Mouse (Mus musculus): ENCODE results near the gene Naglu. TPM values are rescaled to one million over a fixed set of nuclear protein-coding genes. Genes with fewer than 3 reads are reported as not detected.

Naglu gene
- polyA plus RNA-seq (2015; fragmentation: Nextera tagmentation; extraction: Ambion mirVana): 13.5 and 13.7 TPM in 2 replicates

DNA sequence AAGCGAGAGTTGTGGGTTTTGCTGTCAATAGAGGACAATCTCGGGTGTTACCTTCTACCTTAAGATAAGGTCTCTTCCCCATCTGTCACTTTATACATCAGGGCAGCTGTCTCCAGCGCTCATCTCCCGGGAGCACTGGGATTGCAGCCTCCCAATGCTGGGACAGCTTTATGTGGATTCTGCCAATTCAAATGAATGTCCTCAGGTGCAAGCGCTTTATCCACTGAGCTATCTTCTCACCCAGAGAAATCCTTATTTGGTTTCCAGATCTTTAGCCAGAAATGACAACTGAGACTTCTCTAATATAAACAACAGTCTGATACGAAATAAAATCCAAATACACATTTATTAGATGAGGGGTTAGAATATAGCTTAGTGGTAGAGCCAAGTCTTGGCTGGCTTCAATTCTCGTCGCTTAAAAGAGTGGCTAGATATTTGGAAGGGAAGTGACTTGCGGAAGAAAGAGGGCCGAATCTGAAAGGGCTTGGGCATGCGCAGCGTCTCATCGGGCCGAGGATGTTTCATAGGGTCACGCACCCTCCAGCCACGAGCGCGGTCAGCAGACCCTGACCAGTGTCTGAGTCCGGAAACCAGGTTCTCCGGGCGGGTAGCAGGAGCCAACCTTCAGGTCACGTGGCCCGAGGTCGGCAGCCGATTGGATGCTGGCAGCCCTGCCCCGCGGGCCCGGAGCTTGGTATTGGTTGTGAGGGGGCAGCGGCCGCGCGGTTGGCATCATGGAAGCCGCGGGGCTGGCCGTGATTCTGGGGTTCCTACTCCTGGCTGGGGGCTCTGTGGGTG is at the start of gene Naglu:
Gene Naglu, plus strand, starts transcription at position 622 of the 798 bp plus-strand sequence.
- Histone ChIP-seq H3K27ac (replicated peaks) (0 out of 2 replicates have a peak within 1 kb of the TSS, but pooled peaks have one; percentile 17), H3K4me3 (peak within 1 kb of the TSS; percentile 62)
- WGBS: 4% methylated on average over 35 of the region's 35 CpGs

DNA sequence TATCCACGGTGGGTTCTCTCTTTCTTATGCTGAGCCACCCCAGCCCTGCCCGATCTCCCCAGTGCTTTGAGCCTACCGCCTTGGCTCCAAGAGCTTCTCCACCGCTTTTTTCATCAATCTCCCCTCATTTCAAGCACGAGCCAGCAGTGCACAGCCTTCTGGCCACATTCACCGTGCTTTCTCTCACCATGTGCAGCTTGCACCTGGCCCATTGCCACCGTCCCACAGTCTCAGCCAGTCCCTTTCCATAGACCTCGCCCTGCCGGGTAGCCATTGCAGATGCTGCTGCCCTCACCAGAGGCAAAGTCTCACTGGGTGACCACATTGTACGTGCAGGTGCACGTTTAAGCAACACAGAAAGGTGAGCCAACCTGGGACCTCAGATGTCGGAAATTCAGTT is 46.4 kb upstream of the Naglu start:
- 89% methylated on average over 12 of the region's 12 CpGs for WGBS
- Histone ChIP-seq H3K9me3 (no peaks in the 10 kb centered on the region), H3K4me3 (no peak overlapping the region), H3K36me3 (peaks cover 92% of the 10 kb centered on the region), H3K9ac (no peak overlapping the region), H3K4me1 (peaks cover 8% of the 10 kb centered on the region), H3K27ac (replicated peaks) (no peak overlapping the region), H3K27me3 (replicated peaks) (no peaks in the 10 kb centered on the region), H3K4me2 (no peak overlapping the region)
- no peak for ATAC-seq (ENCODE audit: extremely low read depth, insufficient number of reproducible peaks, low FRiP score, low TSS enrichment)

More for the DNA sequence above, at the start of gene Naglu:
- H3K4me1 ChIP-seq: peaks cover 40% of the 10 kb centered on the region
- peak; percentile 67 for ATAC-seq (ENCODE audit: extremely low read depth, insufficient number of reproducible peaks, low FRiP score, low TSS enrichment)
- no peaks in the 10 kb centered on the region for H3K9me3 ChIP-seq
- H3K36me3 ChIP-seq: peaks cover 5% of the 10 kb centered on the region; the same call in 1 of the 2 replicates
- peak within 1 kb of the TSS; percentile 89 for H3K9ac ChIP-seq
- H3K4me2 ChIP-seq: peak within 1 kb of the TSS; percentile 85
- peaks cover 8% of the 10 kb centered on the region for H3K27me3 ChIP-seq (replicated peaks)

DNA sequence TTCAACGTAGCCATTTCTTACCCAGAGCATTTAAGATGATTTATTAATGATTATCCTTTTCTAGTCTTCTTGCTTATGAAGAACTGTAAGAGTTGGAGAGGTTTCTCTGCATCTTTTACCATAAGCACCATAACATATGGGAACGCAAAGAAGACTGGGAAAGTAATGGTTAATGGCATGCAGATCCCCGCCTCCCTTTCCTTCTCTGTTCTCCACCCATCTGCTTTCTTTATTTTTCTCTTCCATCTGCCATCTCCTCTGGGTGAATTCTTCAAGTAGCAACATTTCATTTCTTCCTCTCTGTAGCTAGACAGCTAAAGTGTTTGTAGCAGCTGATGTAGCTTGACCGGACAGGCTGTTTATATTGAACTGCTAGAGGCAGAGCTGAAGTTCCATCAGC is 45.8 kb upstream of the Naglu start:
- Histone ChIP-seq H3K4me3 (no peak overlapping the region), H3K27me3 (replicated peaks) (no peaks in the 10 kb centered on the region), H3K4me1 (peaks cover 14% of the 10 kb centered on the region), H3K4me2 (no peak overlapping the region), H3K27ac (replicated peaks) (no peak overlapping the region), H3K36me3 (peaks cover 92% of the 10 kb centered on the region), H3K9ac (no peak overlapping the region), H3K9me3 (no peaks in the 10 kb centered on the region)
- WGBS: 90% methylated on average over 4 of the region's 4 CpGs
- ATAC-seq (ENCODE audit: extremely low read depth, insufficient number of reproducible peaks, low FRiP score, low TSS enrichment): no peak

DNA sequence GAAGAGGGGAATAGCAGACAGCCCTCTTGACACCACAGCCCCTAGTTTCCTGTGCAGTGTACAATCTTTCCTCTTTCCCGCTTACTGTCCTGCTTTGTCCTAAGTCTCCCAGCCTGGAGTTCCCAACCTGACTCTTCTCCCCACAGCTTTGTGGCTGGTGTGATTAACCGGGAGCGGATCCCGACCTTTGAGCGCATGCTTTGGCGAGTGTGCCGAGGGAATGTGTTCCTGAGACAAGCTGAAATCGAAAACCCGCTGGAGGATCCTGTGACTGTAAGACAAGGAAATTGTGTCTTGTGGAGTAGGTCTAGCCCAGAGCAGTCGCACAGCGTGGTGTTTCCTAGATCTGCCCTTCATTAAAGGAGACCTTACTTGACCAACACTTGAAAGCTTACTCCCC is 42.7 kb upstream of the Naglu start:
- H3K4me1 ChIP-seq: peaks cover 35% of the 10 kb centered on the region
- H3K9me3 ChIP-seq: no peaks in the 10 kb centered on the region
- no peaks in the 10 kb centered on the region for H3K27me3 ChIP-seq (replicated peaks)
- peak overlapping the region; percentile 60 for H3K27ac ChIP-seq (replicated peaks)
- no peak overlapping the region for H3K4me3 ChIP-seq
- WGBS: 83% methylated on average over 11 of the region's 11 CpGs
- H3K36me3 ChIP-seq: peaks cover 88% of the 10 kb centered on the region
- H3K9ac ChIP-seq: no peak overlapping the region
- H3K4me2 ChIP-seq: no peak overlapping the region
- ATAC-seq (ENCODE audit: extremely low read depth, insufficient number of reproducible peaks, low FRiP score, low TSS enrichment): no peak

DNA sequence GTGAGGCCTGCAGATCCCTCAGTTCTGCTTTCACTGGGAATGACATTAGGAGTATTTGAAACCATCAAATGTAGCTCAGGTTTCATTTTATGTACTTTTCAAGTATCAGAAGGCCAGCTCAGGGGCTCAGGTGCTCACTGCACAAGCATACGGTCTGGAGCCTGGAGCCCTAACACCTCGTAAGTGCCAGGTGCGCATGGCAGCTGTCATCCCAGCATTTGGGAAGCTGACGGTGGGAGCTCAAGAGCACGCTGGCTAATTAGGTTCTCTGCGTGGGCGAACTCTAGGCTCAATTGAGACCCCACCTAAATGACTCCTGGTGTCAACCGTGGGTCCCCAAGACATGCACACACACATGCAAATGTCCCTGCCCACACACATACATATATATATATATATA is 40.5 kb upstream of the Naglu start:
- Histone ChIP-seq H3K27ac (replicated peaks) (peak overlapping the region; percentile 92), H3K27me3 (replicated peaks) (no peaks in the 10 kb centered on the region), H3K9ac (peak overlapping the region; percentile 21; the same call in 1 of the 2 replicates), H3K4me1 (peaks cover 35% of the 10 kb centered on the region), H3K4me3 (no peak overlapping the region), H3K4me2 (no peak overlapping the region), H3K36me3 (peaks cover 89% of the 10 kb centered on the region), H3K9me3 (no peaks in the 10 kb centered on the region)
- 80% methylated on average over 8 of the region's 8 CpGs for WGBS
- ATAC-seq (ENCODE audit: extremely low read depth, insufficient number of reproducible peaks, low FRiP score, low TSS enrichment): no peak

DNA sequence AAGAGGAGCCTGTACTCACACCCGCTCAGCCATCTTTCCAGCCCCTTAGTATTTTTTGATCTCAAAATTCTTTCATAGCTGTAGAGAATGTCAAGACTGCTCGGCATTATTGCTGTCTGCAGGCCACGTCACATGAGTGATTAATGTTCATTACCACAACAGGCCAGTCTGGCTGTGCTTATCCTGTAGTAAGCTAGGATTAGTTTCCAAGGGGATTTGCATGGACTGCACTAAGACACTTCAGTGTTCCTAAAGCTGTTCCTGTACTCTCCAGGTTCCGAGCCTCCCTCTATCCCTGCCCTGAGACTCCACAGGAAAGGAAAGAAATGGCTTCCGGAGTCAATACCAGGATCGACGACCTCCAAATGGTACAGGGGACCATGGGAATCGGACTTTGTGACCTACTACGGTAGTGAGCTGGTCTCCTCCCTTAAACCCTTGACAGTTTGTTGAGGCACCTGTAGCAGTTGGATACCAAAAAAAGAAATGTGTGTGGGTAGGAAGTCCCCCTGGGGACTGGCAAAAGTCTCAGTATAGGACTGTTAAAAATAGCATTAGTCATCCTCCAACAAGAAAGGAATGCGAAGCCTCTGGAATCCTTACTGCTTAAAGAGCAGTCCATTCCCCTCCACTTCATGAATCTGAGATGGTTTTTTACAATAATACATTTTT is 39.5 kb upstream of the Naglu start:
- Histone ChIP-seq H3K27me3 (replicated peaks) (no peaks in the 10 kb centered on the region), H3K4me1 (peaks cover 35% of the 10 kb centered on the region), H3K4me3 (no peak overlapping the region), H3K9ac (peak overlapping the region; percentile 42), H3K4me2 (peak overlapping the region; percentile 16), H3K9me3 (no peaks in the 10 kb centered on the region), H3K36me3 (peaks cover 89% of the 10 kb centered on the region), H3K27ac (replicated peaks) (peak overlapping the region; percentile 92)
- no peak for ATAC-seq (ENCODE audit: extremely low read depth, insufficient number of reproducible peaks, low FRiP score, low TSS enrichment)
- WGBS: 50% methylated on average over 10 of the region's 10 CpGs

DNA sequence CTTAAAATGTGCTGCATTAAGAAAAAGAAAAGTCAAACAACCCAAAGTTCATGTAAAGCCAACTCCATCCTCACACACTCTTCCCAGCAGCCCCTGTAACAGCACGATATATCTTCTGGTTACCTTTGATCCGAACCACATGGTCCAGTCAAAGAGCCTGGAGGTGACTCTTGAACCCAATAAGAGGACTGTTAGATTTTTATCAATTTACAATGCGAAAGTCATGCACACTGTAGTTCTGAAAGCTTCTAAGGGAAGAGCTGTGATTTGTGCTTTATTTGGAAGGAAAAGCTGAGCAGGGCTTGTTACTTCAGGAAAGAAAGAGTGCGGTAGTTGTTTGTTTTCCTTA is 39.0 kb upstream of the Naglu start:
- WGBS: 69% methylated on average over 4 of the region's 4 CpGs
- peak overlapping the region; percentile 92 for H3K27ac ChIP-seq (replicated peaks)
- no peaks in the 10 kb centered on the region for H3K27me3 ChIP-seq (replicated peaks)
- H3K4me1 ChIP-seq: peaks cover 35% of the 10 kb centered on the region
- peak overlapping the region; percentile 16 for H3K4me2 ChIP-seq
- H3K36me3 ChIP-seq: peaks cover 89% of the 10 kb centered on the region
- no peak overlapping the region for H3K4me3 ChIP-seq
- H3K9ac ChIP-seq: no peak overlapping the region
- no peaks in the 10 kb centered on the region for H3K9me3 ChIP-seq
- ATAC-seq (ENCODE audit: extremely low read depth, insufficient number of reproducible peaks, low FRiP score, low TSS enrichment): no peak

DNA sequence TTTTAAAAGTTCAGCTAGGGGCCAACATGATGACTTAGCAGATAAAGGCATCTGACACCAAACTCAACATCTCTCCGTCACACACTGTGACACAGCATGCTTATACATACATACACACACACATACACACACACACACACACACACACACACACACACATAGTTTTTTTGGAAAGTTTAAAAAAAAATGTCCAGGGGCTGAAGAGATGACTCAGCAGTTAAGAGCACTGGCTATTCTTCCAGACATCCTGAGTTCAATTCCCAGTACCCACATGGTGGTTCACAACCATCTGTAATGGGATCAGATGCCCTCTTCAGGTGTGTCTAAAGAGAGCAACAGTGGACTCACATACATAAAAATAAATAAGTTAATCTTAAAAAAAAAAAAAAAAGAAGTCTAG is 38.3 kb upstream of the Naglu start:
- no peaks in the 10 kb centered on the region for H3K9me3 ChIP-seq
- no peak overlapping the region for H3K4me3 ChIP-seq
- peaks cover 89% of the 10 kb centered on the region for H3K36me3 ChIP-seq
- H3K4me1 ChIP-seq: peaks cover 35% of the 10 kb centered on the region
- WGBS: 100% methylated on average over 1 of the region's 1 CpGs
- no peak for ATAC-seq (ENCODE audit: extremely low read depth, insufficient number of reproducible peaks, low FRiP score, low TSS enrichment)
- peak overlapping the region; percentile 92; the same call in 1 of the 2 replicates for H3K27ac ChIP-seq (replicated peaks)
- no peak overlapping the region for H3K4me2 ChIP-seq
- no peaks in the 10 kb centered on the region for H3K27me3 ChIP-seq (replicated peaks)
- no peak overlapping the region for H3K9ac ChIP-seq

DNA sequence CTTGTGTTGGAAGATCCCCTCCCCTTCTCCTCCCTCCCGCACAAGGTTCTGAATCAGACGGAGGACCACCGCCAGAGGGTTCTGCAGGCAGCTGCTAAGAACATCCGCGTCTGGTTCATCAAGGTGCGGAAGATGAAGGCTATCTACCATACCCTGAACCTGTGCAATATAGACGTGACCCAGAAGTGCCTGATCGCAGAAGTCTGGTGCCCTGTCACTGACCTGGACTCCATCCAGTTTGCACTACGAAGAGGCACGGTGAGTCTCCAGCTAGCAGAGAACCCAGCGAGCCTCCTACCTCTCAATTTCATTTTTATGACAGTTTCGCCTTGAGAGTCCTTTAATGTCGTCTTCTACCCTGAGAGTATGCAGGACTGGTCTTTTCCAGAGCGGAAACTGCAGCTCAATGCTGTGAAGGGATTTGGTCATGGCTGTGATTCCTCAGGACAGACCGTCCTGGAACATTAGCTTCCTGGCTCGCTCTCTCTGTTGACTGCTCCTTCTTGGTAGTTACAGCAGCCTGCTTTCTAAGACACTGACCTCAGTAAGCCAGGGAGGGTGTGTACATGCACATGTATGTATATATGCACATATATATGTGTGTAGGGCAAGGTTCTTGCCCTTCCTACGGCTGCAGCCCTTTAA is 35.8 kb upstream of the Naglu start:
- Histone ChIP-seq H3K4me2 (no peak overlapping the region), H3K36me3 (peaks cover 96% of the 10 kb centered on the region), H3K9me3 (no peaks in the 10 kb centered on the region), H3K27ac (replicated peaks) (no peak overlapping the region), H3K27me3 (replicated peaks) (no peaks in the 10 kb centered on the region), H3K4me1 (peaks cover 21% of the 10 kb centered on the region), H3K4me3 (no peak overlapping the region), H3K9ac (no peak overlapping the region)
- 90% methylated on average over 17 of the region's 17 CpGs for WGBS
- no peak for ATAC-seq (ENCODE audit: extremely low read depth, insufficient number of reproducible peaks, low FRiP score, low TSS enrichment)

DNA sequence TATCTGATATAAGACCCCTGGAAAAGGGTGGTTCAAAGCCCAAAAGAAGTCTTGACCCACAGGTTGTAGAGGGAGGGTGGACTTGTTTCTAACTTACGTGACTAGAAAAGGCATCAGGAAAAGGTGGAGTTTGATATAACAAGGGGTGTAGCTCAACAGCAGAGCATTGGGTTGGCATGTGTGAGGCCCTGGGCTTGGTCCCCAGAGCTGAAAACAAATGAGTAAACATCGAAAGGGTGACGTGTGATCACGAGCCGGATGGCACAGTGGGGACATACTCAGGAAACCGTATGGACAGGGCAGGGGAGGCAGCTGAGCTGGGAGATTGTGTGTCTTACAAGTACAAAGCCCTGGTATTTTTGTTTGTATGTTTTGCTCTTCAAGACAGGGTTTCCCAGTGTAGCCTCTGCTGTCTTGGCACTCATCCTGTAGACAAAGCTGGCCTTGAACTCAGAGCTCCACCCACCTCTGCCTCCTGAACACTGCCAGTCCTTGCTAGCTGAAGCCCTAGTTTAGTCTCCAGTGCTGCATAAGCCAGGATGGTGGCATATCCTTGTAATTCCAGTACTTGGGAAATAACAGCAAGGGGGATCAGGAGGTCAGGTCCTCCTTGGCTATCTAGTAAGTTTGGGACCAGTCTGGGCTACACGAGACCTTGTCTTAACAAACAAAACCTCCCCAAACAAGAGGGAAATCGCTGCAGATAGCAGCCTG is 35.0 kb upstream of the Naglu start:
- Histone ChIP-seq H3K9me3 (no peaks in the 10 kb centered on the region), H3K4me3 (no peak overlapping the region), H3K27ac (replicated peaks) (no peak overlapping the region), H3K4me1 (peaks cover 15% of the 10 kb centered on the region), H3K27me3 (replicated peaks) (no peaks in the 10 kb centered on the region), H3K9ac (no peak overlapping the region), H3K4me2 (no peak overlapping the region), H3K36me3 (peaks cover 97% of the 10 kb centered on the region)
- no peak for ATAC-seq (ENCODE audit: extremely low read depth, insufficient number of reproducible peaks, low FRiP score, low TSS enrichment)
- 91% methylated on average over 8 of the region's 8 CpGs for WGBS

DNA sequence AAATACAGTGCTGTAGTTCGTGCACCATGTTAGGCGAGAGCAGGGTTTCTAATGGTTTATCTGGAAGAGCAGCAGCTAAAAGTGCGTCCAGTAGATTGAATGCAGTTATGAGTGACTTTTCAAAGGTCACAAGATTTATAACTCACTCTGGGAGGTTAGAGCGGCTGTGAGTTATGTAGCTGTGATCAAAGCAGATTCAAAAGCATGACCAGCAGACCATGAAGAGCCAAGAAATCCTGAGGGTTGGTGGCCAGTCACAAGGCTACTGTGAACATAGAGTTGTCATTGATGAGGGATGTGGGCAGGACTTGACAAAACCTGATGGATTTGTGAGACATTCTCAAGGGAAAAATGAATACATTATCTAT is 34.5 kb upstream of the Naglu start:
- ATAC-seq (ENCODE audit: extremely low read depth, insufficient number of reproducible peaks, low FRiP score, low TSS enrichment): no peak
- H3K36me3 ChIP-seq: peaks cover 98% of the 10 kb centered on the region
- 86% methylated on average over 4 of the region's 4 CpGs for WGBS

More for the DNA sequence above, 34.5 kb upstream of the Naglu start:
- Histone ChIP-seq H3K9ac (no peak overlapping the region), H3K27me3 (replicated peaks) (no peaks in the 10 kb centered on the region), H3K4me2 (no peak overlapping the region), H3K4me3 (no peak overlapping the region), H3K9me3 (no peaks in the 10 kb centered on the region), H3K27ac (replicated peaks) (no peak overlapping the region), H3K4me1 (peaks cover 9% of the 10 kb centered on the region)

Measured in heart, embryonic 13.5 days (tissue).